Mouse (Mus musculus) T-cell, adult 2 months (primary cell): ENCODE data around the gene Cdyl2.

Source experiments
- DNase-seq: peaks from one replicate; pipeline ENCODE4 v3.0.0; 2022; ENCODE audit warnings: low spot score

Gene Cdyl2

GRCm38 (mm10) chr8:116671543-116671942 is 61.2 kb downstream of the Cdyl2 start:
- DNase-seq: no peak

DNA sequence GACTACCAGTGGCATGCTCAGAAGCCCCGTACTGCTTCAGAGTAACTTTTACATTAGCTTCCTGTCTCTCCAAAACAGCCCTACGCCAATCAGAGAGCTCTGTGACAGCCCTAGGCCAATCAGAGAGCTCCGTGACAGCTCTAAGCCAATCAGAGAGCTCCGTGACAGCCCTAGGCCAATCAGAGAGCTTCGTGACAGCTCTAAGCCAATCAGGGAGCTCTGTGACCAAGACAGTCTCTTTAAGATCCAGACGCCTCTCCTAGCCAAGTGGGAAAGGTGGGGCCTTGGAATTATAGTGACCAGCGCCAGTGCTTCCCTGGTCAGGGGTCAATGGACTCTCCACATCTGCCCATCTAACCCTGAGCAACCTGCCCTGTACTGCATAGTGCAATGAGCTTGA is 62.2 kb downstream of the Cdyl2 start:
- no peak for DNase-seq

- no peak for DNase-seq
Measured at GRCm38 (mm10) chr8:116668977-116669376, 63.8 kb downstream of the Cdyl2 start.

DNA sequence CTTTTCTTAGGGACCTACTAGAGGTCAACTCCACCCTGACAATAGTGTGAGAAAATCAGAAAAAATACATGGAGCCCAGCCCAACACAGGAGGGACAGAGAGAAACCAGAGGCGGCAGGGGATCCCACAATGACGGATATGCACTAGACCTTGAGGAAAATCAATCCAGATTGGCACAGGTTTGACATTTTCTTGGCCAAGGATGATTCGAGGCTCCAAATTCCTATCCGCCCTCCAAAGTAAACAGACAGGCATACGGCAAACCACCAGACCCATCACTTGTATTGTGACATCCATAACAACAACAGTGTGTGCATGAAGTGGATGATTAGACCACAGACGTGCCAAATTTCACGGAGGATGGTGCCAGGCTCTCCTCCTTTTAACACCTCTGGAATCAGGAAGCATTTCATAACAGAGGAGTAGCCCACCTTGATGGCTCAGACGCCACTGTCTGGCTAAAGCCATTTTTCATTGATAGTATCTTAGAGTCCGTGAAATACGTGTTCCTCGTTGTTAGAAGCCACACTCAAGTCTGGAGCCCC is 65.9 kb downstream of the Cdyl2 start:
- no peak for DNase-seq

GRCm38 (mm10) chr8:116661521-116661920 is 71.3 kb downstream of the Cdyl2 start:
- DNase-seq: no peak

DNA sequence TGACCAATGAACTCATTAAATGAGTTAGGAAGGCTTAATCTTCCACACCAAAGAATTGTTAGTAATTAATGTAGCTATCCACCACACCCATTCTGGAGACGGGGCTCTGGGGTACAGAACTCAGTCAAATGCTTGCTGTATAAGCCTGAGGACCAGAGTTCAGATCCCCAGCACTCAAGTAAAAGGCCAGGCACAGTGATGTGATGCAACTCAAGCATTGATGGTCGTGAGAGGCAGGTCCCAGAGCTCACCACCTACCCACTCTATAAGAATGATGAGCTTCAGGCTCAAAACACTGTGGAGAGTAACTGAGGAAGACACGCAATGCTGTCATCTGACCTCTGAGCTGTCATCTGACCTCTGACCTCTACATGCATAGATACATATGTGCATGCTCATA is 76.0 kb downstream of the Cdyl2 start:
- no peak for DNase-seq

- DNase-seq: no peak
Measured at GRCm38 (mm10) chr8:116654881-116655280, 77.9 kb downstream of the Cdyl2 start.

DNA sequence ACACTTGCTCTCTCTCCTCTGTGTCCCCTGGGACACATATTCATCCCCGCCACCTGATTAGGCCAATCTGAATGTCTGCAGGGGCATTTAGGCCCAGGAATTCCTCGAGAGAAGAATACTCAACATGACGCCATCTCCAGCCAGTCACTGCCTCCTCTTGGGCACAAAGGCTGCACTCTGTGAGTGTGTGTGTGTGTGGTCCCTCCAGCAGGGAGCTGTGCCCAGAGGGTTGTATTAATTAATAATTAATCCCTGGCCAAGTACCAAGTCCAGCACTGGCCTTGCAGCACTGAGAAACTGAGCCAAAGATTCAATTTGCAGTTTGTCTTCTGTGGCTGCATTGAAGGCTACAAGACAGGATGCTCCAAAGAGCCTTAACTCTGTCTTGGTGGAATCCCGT is 79.8 kb downstream of the Cdyl2 start:
- no peak for DNase-seq

- no peak for DNase-seq
Measured at GRCm38 (mm10) chr8:116649975-116650725, 82.6 kb downstream of the Cdyl2 start.

GRCm38 (mm10) chr8:116645376-116645775 is 87.4 kb downstream of the Cdyl2 start:
- DNase-seq: peak; percentile 18

GRCm38 (mm10) chr8:116640925-116641324 is 91.9 kb downstream of the Cdyl2 start:
- DNase-seq: no peak

DNA sequence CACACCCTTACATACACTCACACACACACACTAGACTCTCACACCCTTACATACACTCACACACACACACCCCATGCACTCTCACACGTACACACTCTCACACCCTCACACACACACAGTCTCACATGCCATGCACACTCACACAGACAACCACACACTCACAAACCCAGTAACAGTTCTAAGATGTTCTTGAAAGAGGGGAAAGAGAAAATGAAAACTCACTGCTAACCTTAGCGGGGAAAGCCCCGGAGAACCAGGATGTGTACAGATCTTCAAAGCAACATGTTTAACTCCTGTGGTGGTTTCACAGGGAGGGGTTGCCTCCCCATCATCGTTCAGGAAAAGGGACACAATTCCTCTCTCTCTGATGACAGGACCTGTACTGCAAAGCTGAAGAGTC is 94.8 kb downstream of the Cdyl2 start:
- peak; percentile 76 for DNase-seq

- no peak for DNase-seq
Measured at GRCm38 (mm10) chr8:116637193-116637592, 95.6 kb downstream of the Cdyl2 start.

DNA sequence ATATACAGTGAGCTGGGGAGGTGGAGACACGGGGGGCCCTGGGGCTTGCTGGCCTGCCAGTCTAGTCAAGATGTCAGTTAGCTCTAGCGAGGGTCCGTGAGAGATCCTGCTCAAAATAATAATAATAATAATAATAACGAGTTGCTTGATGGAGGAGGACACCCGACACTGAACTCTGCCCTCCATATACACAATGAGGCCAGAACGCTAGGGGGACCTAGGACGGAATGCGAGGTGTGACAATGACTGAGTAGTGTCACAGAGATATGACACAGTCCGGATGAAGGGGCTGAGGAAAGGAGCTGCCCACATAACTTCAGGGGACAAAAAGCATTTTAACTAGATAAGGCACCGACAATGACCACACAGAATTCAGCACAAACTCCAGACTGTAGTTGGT is 96.4 kb downstream of the Cdyl2 start:
- DNase-seq: no peak

- peak; percentile 53 for DNase-seq
Measured at GRCm38 (mm10) chr8:116635972-116636371, 96.8 kb downstream of the Cdyl2 start.

DNA sequence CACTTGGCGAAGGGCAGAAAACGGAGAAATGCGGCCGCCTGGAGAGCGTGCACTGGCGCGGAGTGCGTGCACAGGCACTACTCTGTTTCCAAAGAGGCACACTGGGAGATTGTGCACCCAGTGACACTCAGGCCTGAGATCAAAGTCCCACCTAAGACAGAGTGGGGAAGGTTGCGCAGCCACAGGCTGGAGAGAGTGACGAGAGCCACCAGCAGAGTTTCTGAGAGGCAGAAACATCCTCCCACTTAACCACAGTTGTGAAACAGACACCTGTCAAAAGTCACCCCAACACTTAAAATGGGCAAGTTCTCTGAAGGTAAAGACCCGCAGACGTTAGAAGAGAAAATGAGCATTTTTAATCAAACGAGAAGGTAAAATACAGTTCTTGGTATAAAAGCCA is 97.5 kb downstream of the Cdyl2 start:
- peak; percentile 80 for DNase-seq

DNA sequence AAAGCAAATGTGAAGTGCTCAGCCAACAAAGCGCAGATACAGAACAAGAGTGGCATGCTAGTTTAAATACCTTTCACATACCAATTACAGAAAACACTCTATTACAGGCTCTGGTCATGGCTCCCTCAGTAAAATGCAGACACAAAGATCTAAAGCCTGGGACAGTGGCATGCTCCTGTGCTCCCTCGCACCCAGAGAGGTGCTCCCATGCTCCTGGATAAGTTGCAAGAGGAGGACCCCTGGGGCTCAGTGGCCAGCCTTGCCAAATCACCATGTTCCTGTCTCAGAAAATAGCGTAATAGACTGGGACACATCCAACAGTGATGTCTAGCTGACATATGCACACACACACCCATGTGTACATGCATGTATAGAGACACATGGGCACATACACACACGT is 98.4 kb downstream of the Cdyl2 start:
- no peak for DNase-seq

GRCm38 (mm10) chr8:116633470-116634150 is 99.2 kb downstream of the Cdyl2 start:
- DNase-seq: peak; percentile 13

DNA sequence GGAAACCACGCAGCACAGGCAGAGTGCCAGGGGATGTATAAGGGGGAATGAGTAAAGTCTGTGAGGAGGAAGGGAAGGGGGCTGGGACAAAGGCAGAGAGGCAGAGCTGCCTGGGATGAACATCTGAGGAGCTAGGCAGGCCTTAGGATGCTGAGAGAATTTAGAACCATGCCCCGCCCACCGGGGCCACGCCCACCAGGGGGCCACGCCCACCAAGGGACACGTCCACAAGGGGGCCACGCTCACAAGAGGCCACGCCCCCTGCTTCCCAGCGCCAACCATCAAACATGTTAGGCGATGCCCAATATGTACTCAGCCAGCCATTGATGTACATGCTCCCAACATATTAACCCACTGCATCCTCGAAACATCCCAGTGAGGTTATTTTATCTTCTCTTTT is 102.7 kb downstream of the Cdyl2 start:
- DNase-seq: peak; percentile 9

DNA sequence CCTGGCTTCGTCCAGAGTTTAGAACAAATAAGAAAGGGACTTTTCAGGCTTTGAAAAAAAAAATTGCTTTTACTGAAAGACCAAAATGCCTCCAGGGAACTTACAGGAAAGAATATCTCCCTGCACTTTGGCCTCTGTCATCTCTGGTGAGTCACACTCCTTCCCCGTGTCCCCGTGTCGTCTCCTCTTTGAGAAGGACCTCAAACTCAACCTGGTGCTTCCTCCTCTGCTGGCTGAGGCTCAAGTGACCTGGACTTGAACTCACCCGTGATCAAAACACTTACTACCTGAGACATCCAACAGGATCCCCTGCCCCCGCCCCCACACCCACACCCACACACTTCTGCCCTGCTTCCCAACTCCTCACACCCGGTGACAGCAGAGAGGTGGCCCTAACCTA is 103.8 kb downstream of the Cdyl2 start:
- no peak for DNase-seq

- no peak for DNase-seq
Measured at GRCm38 (mm10) chr8:116627854-116628479, 104.8 kb downstream of the Cdyl2 start.

GRCm38 (mm10) chr8:116623591-116623990 is 109.2 kb downstream of the Cdyl2 start:
- DNase-seq: no peak

- DNase-seq: no peak
Measured at GRCm38 (mm10) chr8:116622326-116622725, 110.5 kb downstream of the Cdyl2 start.
